Mouse (Mus musculus) heart, postnatal 0 days (tissue): ENCODE measurements at regions not wholly inside any gene's neighbourhood (a gene's known extent, or its start where the extent isn't known, plus 50 kb on each side); places are given as distances from the start of the nearest gene placed in this dataset.

Experiments
- ATAC-seq: fragments of 200-750 bp; cut with Nextera tagmentation; 2 replicates; pipeline ENCODE4 v1.8.0; 2017; ENCODE audit warnings: low read depth, moderate number of reproducible peaks, moderate library complexity; ENCODE audit not compliant: insufficient read depth
- DNase-seq: peaks from one replicate; pipeline ENCODE4 v3.0.0-alpha.2; 2016; ENCODE audit warnings: low spot score
- H3K27ac ChIP-seq: fragments of 300-500 bp; sonication (generic); 2 replicates; pipeline ENCODE4 v1.5.1; 2014; ENCODE audit warnings: low read depth, mild to moderate bottlenecking
- H3K27me3 ChIP-seq: fragments of 300-500 bp; sonication (generic); 2 replicates; pipeline ENCODE4 v1.6.1; 2014; ENCODE audit warnings: low read length, mixed read lengths; ENCODE audit not compliant: control insufficient read depth, insufficient read depth
- H3K36me3 ChIP-seq: fragments of 300-500 bp; sonication (generic); replicated peaks from 2 replicates; pipeline ENCODE4 v1.6.1; 2014; ENCODE audit warnings: low read length, mixed read lengths; ENCODE audit not compliant: control insufficient read depth, insufficient read depth
- H3K4me1 ChIP-seq: fragments of 300-500 bp; sonication (generic); 2 replicates; pipeline ENCODE4 v1.6.1; 2014; ENCODE audit warnings: antibody characterized with exemption; ENCODE audit not compliant: control insufficient read depth, insufficient read depth
- H3K4me2 ChIP-seq: fragments of 300-500 bp; sonication (generic); 2 replicates; pipeline ENCODE4 v1.6.1; 2014; ENCODE audit warnings: low read depth, mild to moderate bottlenecking, low read length, moderate library complexity
- H3K4me3 ChIP-seq: fragments of 300-500 bp; sonication (generic); 2 replicates; pipeline ENCODE4 v1.5.1; 2014; ENCODE audit warnings: low read depth, low read length
- H3K9ac ChIP-seq: fragments of 300-500 bp; sonication (generic); replicated peaks from 2 replicates; pipeline ENCODE4 v1.6.1; 2014; ENCODE audit warnings: low read depth, low read length, mixed read lengths
- H3K9me3 ChIP-seq: fragments of 300-500 bp; sonication (generic); replicated peaks from 2 replicates; pipeline ENCODE4 v1.6.1; 2016; ENCODE audit warnings: low read length; ENCODE audit not compliant: control insufficient read depth
- CTCF ChIP-seq: IDR thresholded peaks from 2 replicates; pipeline ENCODE4 v1.5.1; 2016; ENCODE audit warnings: antibody characterized with exemption, control low read depth, low read depth
- EP300 ChIP-seq: IDR thresholded peaks from 2 replicates; pipeline ENCODE4 v1.6.1; 2016; ENCODE audit warnings: antibody characterized with exemption, low read depth
- WGBS: fragments of 180-500 bp; shearing (Covaris S2); extraction: QIAGEN DNeasy Blood & Tissue Kit; methylation state at CpG from one replicate; pipeline ENCODE4 v1.1.7; 2014; 5-methylcytosine and 5-hydroxymethylcytosine counted together

DNA sequence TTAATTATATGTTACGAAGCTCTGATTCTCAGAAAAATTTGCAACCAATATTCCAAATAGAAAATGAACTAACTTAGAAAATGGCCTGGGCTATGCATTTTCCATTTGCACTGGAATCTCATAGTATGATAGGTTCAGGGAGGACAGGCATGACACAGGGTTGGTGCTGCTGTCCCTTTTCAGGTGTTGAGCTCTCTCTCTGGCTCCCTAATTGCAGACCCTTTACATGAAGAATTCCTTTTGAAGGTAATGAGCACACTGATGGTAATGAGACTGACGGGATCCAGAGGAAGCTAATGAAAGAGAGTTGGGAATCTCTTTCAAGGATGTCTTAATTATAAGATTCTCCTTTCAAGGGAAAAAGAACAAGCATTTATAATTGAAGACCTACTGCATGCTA lies 87.6 kb downstream of the Serpinb8 start:
- Histone ChIP-seq H3K4me1 (no peaks in the 10 kb centered on the region), H3K4me3 (no peak overlapping the region), H3K9me3 (no peaks in the 10 kb centered on the region), H3K27me3 (no peaks in the 10 kb centered on the region), H3K9ac (no peak overlapping the region), H3K4me2 (no peak overlapping the region), H3K36me3 (no peaks in the 10 kb centered on the region), H3K27ac (no peak overlapping the region)
- WGBS, result 76% methylated on average over 2 of the region's 2 CpGs
- no peak for TF ChIP-seq EP300
- TF ChIP-seq CTCF, result no peak
- no peak for DNase-seq
- ATAC-seq, result no peak

DNA sequence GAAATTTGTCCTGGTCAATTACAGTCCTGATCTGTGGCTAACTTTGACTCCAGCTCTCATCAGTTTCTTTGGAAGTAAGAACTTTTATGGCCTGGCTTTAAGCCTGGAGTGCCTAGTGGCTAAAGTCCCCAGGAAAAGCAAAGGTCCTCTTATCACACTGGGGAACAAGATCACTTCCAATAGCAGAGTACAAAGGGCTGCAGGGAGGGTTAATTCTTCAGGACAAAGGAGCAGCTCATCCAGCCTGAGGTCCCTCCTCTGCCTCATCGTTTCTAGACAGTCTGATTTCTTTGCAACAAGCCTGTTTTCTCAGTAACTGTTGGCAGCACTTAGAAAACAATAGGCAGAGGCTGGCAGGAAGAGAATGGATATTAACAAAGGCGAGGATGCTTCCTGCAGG lies 107.1 kb downstream of the Serpinb8 start:
- DNase-seq (no peak), ATAC-seq (no peak)
- Histone ChIP-seq H3K36me3 (no peaks in the 10 kb centered on the region), H3K4me2 (no peak overlapping the region), H3K4me1 (no peaks in the 10 kb centered on the region), H3K4me3 (no peak overlapping the region), H3K9ac (no peak overlapping the region), H3K9me3 (no peaks in the 10 kb centered on the region), H3K27ac (no peak overlapping the region), H3K27me3 (no peaks in the 10 kb centered on the region)
- no peak for TF ChIP-seq EP300
- no peak for TF ChIP-seq CTCF
- WGBS, result 38% methylated on average over 2 of the region's 2 CpGs

DNA sequence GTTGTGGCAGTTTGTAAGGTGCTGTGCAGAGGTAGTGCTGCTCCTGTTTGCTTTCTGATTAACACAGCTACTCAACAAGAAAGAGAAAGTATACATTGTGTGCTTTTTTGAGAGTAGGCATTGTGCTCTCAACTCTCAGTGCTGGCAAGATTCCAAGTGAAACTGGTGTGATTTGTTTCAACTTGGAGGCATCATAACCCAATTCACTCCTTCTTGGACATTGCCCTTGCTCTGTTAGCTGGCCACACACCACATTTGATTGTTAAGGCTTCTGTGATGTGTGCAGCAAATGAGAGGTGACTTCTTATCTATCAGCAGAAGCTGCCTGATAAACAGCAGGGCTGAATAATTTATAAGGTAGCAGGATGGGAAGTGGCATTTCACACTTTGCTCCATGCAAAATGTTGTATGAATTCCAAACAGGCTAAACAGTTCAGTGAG lies 116.3 kb downstream of the Serpinb8 start:
- Histone ChIP-seq H3K36me3 (no peaks in the 10 kb centered on the region), H3K9ac (no peak overlapping the region), H3K4me3 (no peak overlapping the region), H3K4me2 (no peak overlapping the region), H3K9me3 (no peaks in the 10 kb centered on the region), H3K27ac (no peak overlapping the region), H3K27me3 (no peaks in the 10 kb centered on the region), H3K4me1 (no peaks in the 10 kb centered on the region)
- TF ChIP-seq CTCF (no peak), EP300 (no peak)
- DNase-seq (no peak), ATAC-seq (no peak)

DNA sequence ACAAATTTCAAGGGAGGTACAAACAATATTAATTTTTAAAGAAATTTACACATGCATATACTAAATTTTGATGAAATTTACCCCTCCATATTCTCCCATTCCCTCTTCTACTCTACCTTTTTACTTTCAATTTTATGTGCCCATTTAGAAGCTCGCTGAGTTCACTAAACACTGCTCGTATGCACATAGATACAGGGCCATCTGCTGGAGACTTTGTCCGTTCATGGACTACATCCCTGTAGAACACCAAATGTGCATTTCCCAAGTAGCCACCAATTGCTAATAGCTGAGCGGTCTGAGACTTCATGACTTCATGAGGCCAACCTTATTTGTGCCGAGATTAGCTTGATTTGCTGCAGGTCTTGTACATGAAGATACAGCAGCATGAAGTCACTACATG lies 118.8 kb downstream of the Serpinb8 start:
- Histone ChIP-seq H3K4me2 (no peak overlapping the region), H3K27me3 (no peaks in the 10 kb centered on the region), H3K9me3 (no peaks in the 10 kb centered on the region), H3K27ac (no peak overlapping the region), H3K36me3 (no peaks in the 10 kb centered on the region), H3K9ac (no peak overlapping the region), H3K4me1 (no peaks in the 10 kb centered on the region), H3K4me3 (no peak overlapping the region)
- DNase-seq (no peak), ATAC-seq (no peak)
- WGBS, result 79% methylated on average over 5 of the region's 5 CpGs
- TF ChIP-seq EP300 (no peak), CTCF (no peak)

DNA sequence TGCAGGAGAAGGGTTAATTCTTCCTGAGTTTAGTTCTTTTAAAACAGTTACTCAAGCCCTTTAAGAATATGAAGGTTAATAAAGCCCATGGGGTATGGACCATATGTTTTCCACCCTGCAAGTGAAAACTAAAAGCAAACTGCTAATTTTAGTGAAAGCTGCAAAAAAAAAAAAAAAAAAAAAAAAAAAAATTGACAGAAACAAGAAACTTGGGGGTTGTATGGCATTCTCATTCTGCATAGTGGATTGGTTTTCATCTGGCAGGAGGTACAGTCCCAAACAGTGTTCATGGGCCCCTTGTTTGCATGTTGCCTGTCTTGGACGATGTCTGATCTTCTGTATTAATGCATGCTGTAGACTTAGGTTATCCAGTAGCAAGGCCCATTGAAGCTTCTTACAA lies 125.1 kb downstream of the Serpinb8 start:
- no peaks in the 10 kb centered on the region for H3K9me3 ChIP-seq
- no peak overlapping the region for H3K9ac ChIP-seq
- 89% methylated on average over 1 of the region's 1 CpGs for WGBS
- no peaks in the 10 kb centered on the region for H3K4me1 ChIP-seq
- TF ChIP-seq CTCF (no peak), EP300 (no peak)
- H3K4me2 ChIP-seq, result no peak overlapping the region
- DNase-seq (no peak), ATAC-seq (no peak)
- no peaks in the 10 kb centered on the region for H3K27me3 ChIP-seq
- no peak overlapping the region for H3K4me3 ChIP-seq
- H3K27ac ChIP-seq, result no peak overlapping the region
- H3K36me3 ChIP-seq, result no peaks in the 10 kb centered on the region

DNA sequence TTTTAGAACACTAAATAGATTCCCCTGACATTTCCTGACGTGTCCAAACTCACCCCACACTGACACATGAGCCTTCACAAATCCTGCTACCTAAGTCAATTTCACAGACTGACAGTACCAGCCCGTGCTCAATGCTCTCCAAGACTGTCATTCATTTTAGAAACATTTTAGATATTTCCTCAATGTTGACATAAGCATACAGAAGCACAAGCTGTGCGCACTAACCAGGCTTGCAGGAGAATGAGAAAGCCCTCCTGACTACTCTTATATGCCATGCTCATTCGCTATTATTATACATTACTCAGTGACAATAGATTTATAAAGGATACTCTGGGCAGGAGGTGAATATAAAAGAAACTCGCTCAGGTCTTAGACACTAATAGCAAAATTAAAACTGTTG lies 129.5 kb downstream of the Serpinb8 start:
- no peaks in the 10 kb centered on the region for H3K9me3 ChIP-seq

More for the DNA sequence above, 129.5 kb downstream of the Serpinb8 start:
- ATAC-seq (no peak), DNase-seq (no peak)
- 63% methylated on average over 5 of the region's 5 CpGs for WGBS
- no peak overlapping the region for H3K9ac ChIP-seq
- H3K4me2 ChIP-seq, result no peak overlapping the region
- H3K27me3 ChIP-seq, result no peaks in the 10 kb centered on the region
- no peak overlapping the region for H3K4me3 ChIP-seq
- no peaks in the 10 kb centered on the region for H3K36me3 ChIP-seq
- no peak for TF ChIP-seq CTCF
- TF ChIP-seq EP300, result no peak
- no peaks in the 10 kb centered on the region for H3K4me1 ChIP-seq
- H3K27ac ChIP-seq, result no peak overlapping the region
